Mouse (Mus musculus): ENCODE results near the gene Lrr1. TPM values are rescaled to one million over a fixed set of nuclear protein-coding genes. Genes with fewer than 3 reads are reported as not detected.

The Lrr1 gene
- polyA plus RNA-seq, 2 experiments = 11.1 to 21.3 TPM

DNA sequence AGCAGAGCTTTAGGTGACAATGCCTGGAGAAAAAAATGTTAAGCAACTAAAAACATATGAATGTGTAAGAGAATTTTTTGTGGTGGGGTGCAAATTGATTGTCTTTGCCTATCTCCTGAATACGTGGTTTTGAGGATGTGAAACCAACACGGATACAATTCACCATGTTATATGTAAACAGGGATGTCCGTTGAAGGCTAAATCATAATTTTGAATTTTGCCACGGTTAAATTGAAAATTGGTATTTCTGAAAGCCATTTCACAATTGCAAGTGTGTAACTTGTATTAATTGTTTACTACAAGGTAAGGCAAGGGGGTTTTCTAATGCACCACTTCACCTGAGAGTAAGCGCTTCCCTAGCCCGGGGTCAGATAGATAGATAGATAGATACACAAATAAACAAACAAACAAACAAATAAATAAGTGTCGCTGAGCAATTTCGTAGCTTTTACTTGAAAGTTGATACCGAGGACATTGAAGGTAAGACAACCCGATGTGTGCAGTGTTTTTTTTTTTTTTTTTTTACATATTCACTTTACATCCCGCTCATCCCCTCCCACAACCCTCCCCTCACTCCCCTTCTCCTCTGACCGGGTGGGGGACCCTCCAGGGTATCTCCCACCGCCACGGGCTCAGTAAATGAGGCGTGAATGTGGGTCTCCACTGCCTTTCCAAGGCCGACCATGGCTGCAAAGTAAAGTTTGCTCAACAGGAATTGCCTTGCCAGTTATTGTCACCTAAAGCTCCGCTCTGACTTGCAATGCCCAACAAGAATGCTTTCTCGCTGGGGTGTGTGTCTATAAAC is 756 bp upstream of the Lrr1 start:
- ATAC-seq (ENCODE audit: insufficient read depth) = no peak; the same call in 1 of the 2 replicates

DNA sequence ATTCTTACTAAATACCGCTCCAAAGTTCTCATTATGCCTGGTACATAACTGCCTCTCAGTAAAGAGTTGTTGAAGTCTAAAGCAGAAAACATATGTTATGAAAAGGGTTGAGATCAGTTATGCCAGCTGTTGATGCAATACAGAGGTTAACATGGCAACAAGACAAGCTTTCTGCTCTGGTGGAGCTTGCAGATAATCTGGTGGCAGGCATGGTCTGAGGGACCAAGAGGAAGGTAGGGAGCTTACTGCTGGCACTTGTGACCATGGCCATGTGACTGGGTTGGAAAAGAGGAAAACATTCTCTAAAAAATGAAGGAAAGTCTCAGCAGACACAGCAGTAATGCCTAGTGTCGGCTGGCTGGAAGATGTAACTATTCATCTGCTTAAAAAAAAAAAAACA is 2.7 kb downstream of the Lrr1 start:
- Histone ChIP-seq H3K9me3 (ENCODE audit: control insufficient read depth, low read length) (no peaks in the 10 kb centered on the region), H3K4me1 (replicated peaks; ENCODE audit: control insufficient read depth in 2 of 2, insufficient read depth in 2 of 2, low read length in 1 of 2) (peaks cover 8 to 13% of the 10 kb centered on the region in 2 experiments), H3K9ac (replicated peaks) (no peak overlapping the region; the same call in 1 of the 2 replicates), H3K27ac (no peak overlapping the region), H3K4me2 (ENCODE audit: low read depth) (no peak overlapping the region), H3K4me3 (ENCODE audit: insufficient read depth in 1 of 2, low read depth in 2 of 2, low read length in 2 of 2) (no peak overlapping the region), H3K36me3 (replicated peaks; ENCODE audit: control insufficient read depth, insufficient read depth, low read depth) (peaks cover 29% of the 10 kb centered on the region), H3K27me3 (ENCODE audit: control insufficient read depth, insufficient read depth, low read length) (no peaks in the 10 kb centered on the region)
- no peak for ATAC-seq (ENCODE audit: insufficient read depth)
- TF ChIP-seq EP300 (IDR thresholded peaks at IDR 0.05; ENCODE audit: low read depth) (no peak), CTCF (IDR thresholded peaks at IDR 0.05; ENCODE audit: low read depth) (no peak)
- WGBS (ENCODE audit: insufficient replicate concordance) = 83% methylated on average over 2 of the region's 2 CpGs
- no peak for DNase-seq (ENCODE audit: low read depth in 3 of 3, low spot score in 3 of 3)

More for the DNA sequence above, 756 bp upstream of the Lrr1 start:
- DNase-seq (ENCODE audit: low read depth in 3 of 3, low spot score in 3 of 3) = no peak
- H3K9me3 ChIP-seq (ENCODE audit: control insufficient read depth, low read length) = no peaks in the 10 kb centered on the region
- H3K4me2 ChIP-seq (ENCODE audit: low read depth) = peak overlapping the region; percentile 81
- H3K36me3 ChIP-seq (replicated peaks; ENCODE audit: control insufficient read depth, insufficient read depth, low read depth) = peaks cover 6% of the 10 kb centered on the region
- H3K27ac ChIP-seq = no peak overlapping the region; the same call in 1 of the 2 replicates
- peak overlapping the region; percentile 84 for H3K9ac ChIP-seq (replicated peaks)
- WGBS (ENCODE audit: insufficient replicate concordance) = 9% methylated on average over 18 of the region's 18 CpGs
- TF ChIP-seq CTCF (IDR thresholded peaks at IDR 0.05; ENCODE audit: low read depth) (no peak), EP300 (IDR thresholded peaks at IDR 0.05; ENCODE audit: low read depth) (no peak)
- H3K4me3 ChIP-seq (ENCODE audit: insufficient read depth in 1 of 2, low read depth in 2 of 2, low read length in 2 of 2) = peak overlapping the region; percentile 77 to 92
- peaks cover 12 to 18% of the 10 kb centered on the region in 2 experiments for H3K4me1 ChIP-seq (replicated peaks; ENCODE audit: control insufficient read depth in 2 of 2, insufficient read depth in 2 of 2, low read length in 1 of 2)
- H3K27me3 ChIP-seq (ENCODE audit: control insufficient read depth, insufficient read depth, low read length) = no peaks in the 10 kb centered on the region

DNA sequence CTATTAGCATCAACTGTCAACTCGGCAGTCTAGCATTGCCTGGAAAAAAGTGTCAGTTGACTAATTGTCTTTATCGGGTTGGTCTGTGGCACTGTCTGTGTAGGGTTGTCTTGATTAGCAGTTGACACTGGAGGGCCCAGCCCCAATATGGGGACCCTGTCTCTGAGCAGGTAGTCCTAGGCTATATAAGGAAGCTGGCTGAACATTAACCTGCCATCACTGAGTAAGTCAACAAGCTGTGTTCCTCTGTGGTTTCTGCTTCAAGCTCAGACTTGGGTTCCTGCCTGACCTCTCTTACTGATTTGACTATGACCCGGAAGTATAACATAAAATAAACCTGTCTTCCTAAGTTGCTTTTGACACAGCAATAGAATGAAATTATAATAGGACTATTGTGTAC is 7.4 kb downstream of the Lrr1 start:
- Histone ChIP-seq H3K9me3 (ENCODE audit: control insufficient read depth, low read length) (no peaks in the 10 kb centered on the region), H3K4me3 (ENCODE audit: insufficient read depth in 1 of 2, low read depth in 2 of 2, low read length in 2 of 2) (no peak overlapping the region), H3K36me3 (replicated peaks; ENCODE audit: control insufficient read depth, insufficient read depth, low read depth) (peaks cover 39% of the 10 kb centered on the region), H3K27me3 (ENCODE audit: control insufficient read depth, insufficient read depth, low read length) (no peaks in the 10 kb centered on the region), H3K27ac (no peak overlapping the region), H3K4me2 (ENCODE audit: low read depth) (no peak overlapping the region), H3K9ac (replicated peaks) (no peak overlapping the region), H3K4me1 (replicated peaks; ENCODE audit: control insufficient read depth in 2 of 2, insufficient read depth in 2 of 2, low read length in 1 of 2) (no peaks in the 10 kb centered on the region; a peak in 1 of 4 replicates)
- TF ChIP-seq CTCF (IDR thresholded peaks at IDR 0.05; ENCODE audit: low read depth) (no peak), EP300 (IDR thresholded peaks at IDR 0.05; ENCODE audit: low read depth) (no peak)
- no peak for ATAC-seq (ENCODE audit: insufficient read depth)
- DNase-seq (ENCODE audit: low read depth in 3 of 3, low spot score in 3 of 3) = no peak
- 70% methylated on average over 3 of the region's 3 CpGs for WGBS (ENCODE audit: insufficient replicate concordance)

DNA sequence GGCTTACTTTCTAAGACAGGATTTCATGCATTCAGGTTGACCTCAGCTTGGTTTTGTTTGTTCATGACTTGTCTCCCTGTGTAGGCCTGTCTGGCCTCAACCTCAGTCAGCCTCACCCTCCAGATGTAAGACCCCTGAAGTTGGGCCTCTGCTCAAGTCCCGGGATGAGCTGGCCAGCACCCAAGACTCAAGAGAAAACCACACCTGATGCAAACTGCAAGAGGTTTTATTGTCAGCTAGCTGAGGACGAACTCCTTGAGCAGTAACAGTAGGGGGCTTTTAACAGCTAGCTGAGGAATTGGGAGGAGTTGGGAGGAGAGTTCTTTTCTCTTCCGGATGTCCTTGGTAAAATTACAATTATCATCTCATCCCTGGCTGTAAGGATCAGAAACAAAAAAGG is 8.9 kb downstream of the Lrr1 start:
- Histone ChIP-seq H3K27ac (no peak overlapping the region), H3K9ac (replicated peaks) (no peak overlapping the region), H3K27me3 (ENCODE audit: control insufficient read depth, insufficient read depth, low read length) (no peaks in the 10 kb centered on the region), H3K4me2 (ENCODE audit: low read depth) (no peak overlapping the region), H3K4me3 (ENCODE audit: insufficient read depth in 1 of 2, low read depth in 2 of 2, low read length in 2 of 2) (no peak overlapping the region), H3K9me3 (ENCODE audit: control insufficient read depth, low read length) (no peaks in the 10 kb centered on the region), H3K4me1 (replicated peaks; ENCODE audit: control insufficient read depth in 2 of 2, insufficient read depth in 2 of 2, low read length in 1 of 2) (no peaks in the 10 kb centered on the region), H3K36me3 (replicated peaks; ENCODE audit: control insufficient read depth, insufficient read depth, low read depth) (peaks cover 36% of the 10 kb centered on the region)
- ATAC-seq (ENCODE audit: insufficient read depth) (no peak), DNase-seq (ENCODE audit: low read depth in 3 of 3, low spot score in 3 of 3) (no peak)
- 77% methylated on average over 3 of the region's 3 CpGs for WGBS (ENCODE audit: insufficient replicate concordance)
- TF ChIP-seq CTCF (IDR thresholded peaks at IDR 0.05; ENCODE audit: low read depth) (no peak), EP300 (IDR thresholded peaks at IDR 0.05; ENCODE audit: low read depth) (no peak)

DNA sequence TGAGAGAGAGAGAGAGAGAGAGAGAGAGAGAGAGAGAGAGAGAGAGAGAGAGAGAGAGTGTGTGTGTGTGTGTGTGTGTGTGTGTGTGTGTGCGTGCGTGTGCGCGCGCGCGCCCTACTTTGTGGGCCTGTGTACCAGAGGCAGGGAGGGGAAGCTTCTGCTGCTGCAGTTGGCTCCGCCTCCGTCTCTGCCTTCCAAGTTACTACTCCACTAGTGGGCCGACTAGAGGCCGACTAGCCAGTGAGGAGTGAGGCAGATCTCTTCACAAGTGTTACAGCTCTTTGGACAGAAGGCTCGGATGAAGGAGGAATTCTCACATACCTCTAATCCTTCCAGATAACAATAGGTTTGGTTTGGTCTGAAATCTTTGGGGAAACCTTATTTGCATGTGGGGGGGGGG is 10.8 kb downstream of the Lrr1 start:
- H3K4me3 ChIP-seq (ENCODE audit: insufficient read depth in 1 of 2, low read depth in 2 of 2, low read length in 2 of 2) = no peak overlapping the region
- no peak overlapping the region for H3K27ac ChIP-seq
- WGBS (ENCODE audit: insufficient replicate concordance) = 75% methylated on average over 12 of the region's 12 CpGs
- no peak for DNase-seq (ENCODE audit: low read depth in 3 of 3, low spot score in 3 of 3)
- H3K27me3 ChIP-seq (ENCODE audit: control insufficient read depth, insufficient read depth, low read length) = no peaks in the 10 kb centered on the region
- no peaks in the 10 kb centered on the region for H3K4me1 ChIP-seq (replicated peaks; ENCODE audit: control insufficient read depth in 2 of 2, insufficient read depth in 2 of 2, low read length in 1 of 2)
- peaks cover 29% of the 10 kb centered on the region for H3K36me3 ChIP-seq (replicated peaks; ENCODE audit: control insufficient read depth, insufficient read depth, low read depth)
- no peak for ATAC-seq (ENCODE audit: insufficient read depth)
- no peak overlapping the region for H3K9ac ChIP-seq (replicated peaks)
- H3K9me3 ChIP-seq (ENCODE audit: control insufficient read depth, low read length) = no peaks in the 10 kb centered on the region
- H3K4me2 ChIP-seq (ENCODE audit: low read depth) = no peak overlapping the region
- TF ChIP-seq CTCF (IDR thresholded peaks at IDR 0.05; ENCODE audit: low read depth) = no peak
- TF ChIP-seq EP300 (IDR thresholded peaks at IDR 0.05; ENCODE audit: low read depth) = no peak
